Mouse (Mus musculus) central nervous system, embryonic 14 days (tissue): ENCODE measurements around the gene Zdhhc8. TPM values are rescaled to one million over a fixed set of nuclear protein-coding genes. Genes with fewer than 3 reads are reported as not detected.

Experiments used
- polyA plus RNA-seq: library from polyadenylated mRNA; depleted of rRNA; stranded (reverse); fragments of >200 nt; gene quantifications from 2 replicates; pipeline ENCODE4 v1.2.3, GENCODE M21; 2012; rRNA removed

Zdhhc8 gene
- polyA plus RNA-seq = 51.3 and 56.7 TPM in 2 replicates

GRCm38 (mm10) chr16:18234671-18235388, at the start of gene Zdhhc8:
TSS of gene Zdhhc8 (minus strand) at chr16:18235136.

GRCm38 (mm10) chr16:18258221-18258620, 23.3 kb upstream of the Zdhhc8 start, which contains the start of gene Gm49776:
TSS of gene Gm49776 (minus strand) at chr16:18258321.

GRCm38 (mm10) chr16:18248433-18249363, 13.8 kb upstream of the Zdhhc8 start, which contains the start of the genes Trmt2a and Ranbp1:
TSS of gene Trmt2a (plus strand) at chr16:18248679.
TSS of gene Ranbp1 (minus strand) at chr16:18248732.

GRCm38 (mm10) chr16:18217579-18217978, 17.4 kb downstream of the Zdhhc8 start, which contains the start of gene Ccdc188:
TSS of gene Ccdc188 (plus strand) at chr16:18217879.

Other genes with a start within 250 kb of the Zdhhc8 start
- 111 and 118 TPM in 2 replicates for gene Dgcr6, start 182.3 kb downstream of the Zdhhc8 start, polyA plus RNA-seq
- gene Prodh, start 144.9 kb downstream of the Zdhhc8 start, polyA plus RNA-seq = 10.0 and 12.3 TPM in 2 replicates
- 31.5 and 34.6 TPM in 2 replicates for gene Rtn4r, start 107.5 kb downstream of the Zdhhc8 start, polyA plus RNA-seq
- 0.09 TPM in 1 of 2 replicates, not detected in the other for gene Ccdc188, start 17.3 kb downstream of the Zdhhc8 start, polyA plus RNA-seq
- gene Trmt2a, start 13.5 kb upstream of the Zdhhc8 start, polyA plus RNA-seq = 122 and 124 TPM in 2 replicates
- gene Ranbp1, start 13.6 kb upstream of the Zdhhc8 start, polyA plus RNA-seq = 244 and 269 TPM in 2 replicates
- gene Gm49776, start 23.2 kb upstream of the Zdhhc8 start, polyA plus RNA-seq = 0.32 and 0.84 TPM in 2 replicates
- gene Dgcr8, start 54.1 kb upstream of the Zdhhc8 start, polyA plus RNA-seq = 81.7 and 91.3 TPM in 2 replicates
- gene Tango2, start 113.0 kb upstream of the Zdhhc8 start, polyA plus RNA-seq = 57.0 and 57.6 TPM in 2 replicates
- gene Arvcf, start 113.0 kb upstream of the Zdhhc8 start, polyA plus RNA-seq = 137 and 154 TPM in 2 replicates
- 19.2 and 20.1 TPM in 2 replicates for gene Txnrd2, start 191.2 kb upstream of the Zdhhc8 start, polyA plus RNA-seq
- 57.9 and 65.8 TPM in 2 replicates for gene Comt, start 191.7 kb upstream of the Zdhhc8 start, polyA plus RNA-seq